Mouse (Mus musculus) lung, adult 2 months (tissue): Measurements from ENCODE around the gene Gm20503.

Experiments
- CTCF ChIP-seq: fragments of 200-500 bp; IDR thresholded peaks from 2 replicates; pipeline ENCODE4 v1.5.1; 2011; ENCODE audit warnings: mild to moderate bottlenecking, low read length, control low read depth; ENCODE audit not compliant: insufficient read depth
- POLR2A ChIP-seq: fragments of 200-500 bp; IDR thresholded peaks from 2 replicates; pipeline ENCODE4 v1.6.1; 2011; ENCODE audit warnings: low read depth, mild to moderate bottlenecking, control low read depth, low read length, borderline replicate concordance; ENCODE audit errors: extremely low read depth

GRCm38 (mm10) chr4:59047222-59047621 is 44.2 kb downstream of the Gm20503 start:
- no peak for TF ChIP-seq CTCF
- no peak for TF ChIP-seq POLR2A
